Mouse (Mus musculus): Measurements from ENCODE around the gene Pcyt1a. TPM values are rescaled to one million over a fixed set of nuclear protein-coding genes. Genes with fewer than 3 reads are reported as not detected.

Pcyt1a gene
- total RNA-seq, 2 experiments from 2014 or later, result 44.1 to 44.6 TPM

DNA sequence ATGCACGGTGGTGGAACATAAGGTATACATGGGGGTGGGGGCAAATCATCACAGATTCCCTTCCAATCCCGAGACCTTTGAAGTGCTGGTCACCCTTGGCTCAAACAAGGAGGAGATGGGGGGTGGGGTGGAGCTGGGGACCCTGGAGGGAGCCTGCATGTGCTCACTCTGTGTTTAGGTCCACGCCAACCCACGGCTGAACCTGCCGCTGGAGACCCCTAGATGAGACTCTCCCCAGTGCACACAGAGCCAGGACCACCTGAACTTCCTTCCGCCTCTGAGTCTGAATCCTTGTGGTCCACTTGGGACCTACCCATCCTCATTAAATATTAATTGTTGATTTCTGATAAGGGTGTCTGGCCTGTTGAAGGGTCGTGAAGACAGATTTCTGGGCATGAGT, 76.1 kb downstream of the Pcyt1a start:
- intact Hi-C loops (cut with DNase I), result no loop called here
- DNase-seq (ENCODE audit: low spot score in 2 of 2), result no peak

DNA sequence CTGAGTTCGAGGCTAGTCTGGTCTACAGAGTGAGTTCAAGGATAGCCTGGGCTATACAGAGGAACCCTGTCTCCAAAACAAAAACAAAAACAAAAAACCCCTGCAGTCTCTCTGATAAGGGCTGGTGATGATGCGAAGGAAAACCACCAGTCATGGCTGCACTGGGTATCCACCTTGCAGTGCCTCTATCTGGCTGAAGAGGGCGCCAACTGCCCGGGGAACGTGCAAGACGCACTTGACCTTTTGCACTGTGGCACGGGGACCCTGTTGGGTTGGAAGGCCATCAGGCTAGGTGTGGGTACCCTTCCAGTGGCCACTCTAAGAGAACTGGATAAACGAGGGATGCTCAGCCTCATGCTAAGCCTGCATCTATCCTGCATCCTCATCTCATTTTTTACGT, 76.7 kb downstream of the Pcyt1a start:
- DNase-seq (ENCODE audit: low spot score in 2 of 2), result peak; percentile 44 to 50
- intact Hi-C loops (cut with DNase I), result no loop called here

- no peak for DNase-seq (ENCODE audit: low spot score in 2 of 2)
- intact Hi-C loops (cut with DNase I), result loop anchor here (2.0 kb wide), 1 partner anchor 181 kb away; no protein-coding TSS in a partner anchor
Observed at GRCm38 (mm10) chr16:32508035-32508434, 77.3 kb downstream of the Pcyt1a start.

DNA sequence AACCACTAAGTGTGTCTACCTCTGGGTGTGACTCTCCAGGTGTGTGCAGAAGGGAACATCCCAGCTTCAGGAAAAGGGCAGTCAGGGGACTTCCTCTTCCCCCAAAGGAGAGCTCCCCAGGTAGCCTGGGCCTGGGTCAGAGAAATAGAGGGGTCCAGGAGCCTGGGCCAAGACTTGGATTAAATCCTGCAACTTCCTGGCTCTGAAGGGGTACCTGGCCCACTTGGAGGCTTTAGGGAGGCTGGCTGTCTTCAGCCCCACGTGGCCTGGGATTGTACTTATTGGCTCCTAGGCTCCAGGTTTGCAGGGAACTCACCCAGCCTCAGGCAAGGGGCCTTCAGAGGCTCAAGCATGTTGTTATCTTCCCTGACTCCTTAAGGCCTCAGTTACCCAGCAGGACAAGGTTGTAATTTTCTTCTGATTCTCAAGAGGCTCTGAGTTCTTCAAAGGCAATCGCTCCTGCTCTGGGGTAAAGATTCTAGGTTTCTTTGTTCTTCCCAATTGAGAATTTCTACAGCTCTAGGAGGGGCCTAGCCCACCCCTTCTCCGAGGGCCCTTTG, 77.9 kb downstream of the Pcyt1a start:
- DNase-seq (ENCODE audit: low spot score in 2 of 2), result no peak
- intact Hi-C loops (cut with DNase I), result loop anchor here (2.0 kb wide), 1 partner anchor 180 kb away; no protein-coding TSS in a partner anchor

DNA sequence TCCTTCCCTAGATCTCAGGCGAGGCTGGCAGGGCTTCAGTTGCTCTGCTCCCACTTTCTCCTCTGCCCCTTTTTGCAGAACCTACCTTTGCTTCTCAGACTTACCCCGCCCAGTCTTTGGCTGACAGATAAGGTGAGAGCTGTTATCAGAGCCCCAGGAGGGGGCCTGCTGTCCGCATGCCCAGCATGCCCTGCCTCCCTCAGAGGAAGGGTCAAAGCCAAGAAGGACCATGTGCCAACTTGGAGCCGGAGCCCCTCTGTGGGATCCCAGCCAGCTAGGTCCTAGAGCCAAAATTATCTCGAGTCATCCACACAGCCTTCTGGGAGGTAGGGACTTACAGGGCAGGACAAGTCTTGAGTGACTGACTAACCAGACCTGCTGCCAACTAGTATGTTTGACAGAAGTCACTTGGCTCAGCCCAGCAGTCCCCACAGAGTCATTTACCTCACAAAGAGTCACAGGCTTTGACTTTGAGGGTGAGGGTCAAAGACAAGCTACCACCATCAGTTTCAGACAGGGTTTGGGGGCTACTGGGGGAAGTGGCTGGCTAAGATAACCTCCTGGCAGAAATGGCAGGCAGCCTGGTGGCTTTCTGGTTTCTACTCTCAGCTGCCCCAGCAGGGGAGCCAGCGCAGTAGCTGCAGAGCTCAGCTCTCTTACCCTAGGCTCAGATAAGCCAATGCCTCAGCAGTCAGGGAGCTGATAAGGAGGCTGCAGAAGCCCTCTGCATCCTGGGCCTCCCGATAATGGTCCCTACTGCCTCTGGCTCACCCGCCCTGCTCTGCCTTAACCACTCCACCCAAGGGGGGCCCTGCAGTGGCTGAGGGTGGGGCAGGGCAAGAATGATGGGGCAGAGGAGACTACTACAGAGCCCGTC, 78.6 kb downstream of the Pcyt1a start:
- no peak for DNase-seq (ENCODE audit: low spot score in 2 of 2)
- intact Hi-C loops (cut with DNase I), result loop anchor here (2.0 kb wide), 1 partner anchor 179 kb away; no protein-coding TSS in a partner anchor

- intact Hi-C loops (cut with DNase I), result no loop called here
- DNase-seq (ENCODE audit: low spot score in 2 of 2), result no peak
Observed at GRCm38 (mm10) chr16:32510399-32511337, 79.9 kb downstream of the Pcyt1a start.

- no peak for DNase-seq (ENCODE audit: low spot score in 2 of 2)
- intact Hi-C loops (cut with DNase I), result no loop called here
Observed at GRCm38 (mm10) chr16:32511338-32511734, 80.6 kb downstream of the Pcyt1a start.

- no peak for DNase-seq (ENCODE audit: low spot score in 2 of 2)
- intact Hi-C loops (cut with DNase I), result no loop called here
Observed at GRCm38 (mm10) chr16:32511827-32512490, 81.2 kb downstream of the Pcyt1a start.

DNA sequence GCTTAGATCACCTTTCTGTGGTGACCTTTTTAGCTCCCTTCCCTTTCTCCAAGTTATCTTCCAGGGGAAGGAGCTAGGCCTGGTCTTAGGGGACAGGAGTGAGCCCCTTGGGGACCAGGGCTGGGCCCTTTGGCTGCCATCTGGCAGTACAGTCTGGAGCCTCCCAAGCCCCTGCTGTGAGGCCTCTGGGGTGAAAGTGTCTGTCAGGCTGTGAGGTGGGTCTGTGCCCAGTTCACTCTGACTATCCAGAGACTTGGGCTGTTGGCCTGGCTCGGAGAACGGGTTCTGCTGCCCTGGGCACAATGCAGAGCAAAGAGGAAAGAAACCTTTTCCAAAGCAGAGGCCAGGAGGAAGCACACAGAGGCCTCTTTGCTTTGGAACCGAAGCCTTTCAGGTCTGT, 82.2 kb downstream of the Pcyt1a start:
- intact Hi-C loops (cut with DNase I), result no loop called here

GRCm38 (mm10) chr16:32513401-32513800, 82.7 kb downstream of the Pcyt1a start:
- no peak for DNase-seq (ENCODE audit: low spot score in 2 of 2)
- intact Hi-C loops (cut with DNase I), result no loop called here

More for the DNA sequence above, 82.2 kb downstream of the Pcyt1a start:
- DNase-seq (ENCODE audit: low spot score in 2 of 2), result no peak

DNA sequence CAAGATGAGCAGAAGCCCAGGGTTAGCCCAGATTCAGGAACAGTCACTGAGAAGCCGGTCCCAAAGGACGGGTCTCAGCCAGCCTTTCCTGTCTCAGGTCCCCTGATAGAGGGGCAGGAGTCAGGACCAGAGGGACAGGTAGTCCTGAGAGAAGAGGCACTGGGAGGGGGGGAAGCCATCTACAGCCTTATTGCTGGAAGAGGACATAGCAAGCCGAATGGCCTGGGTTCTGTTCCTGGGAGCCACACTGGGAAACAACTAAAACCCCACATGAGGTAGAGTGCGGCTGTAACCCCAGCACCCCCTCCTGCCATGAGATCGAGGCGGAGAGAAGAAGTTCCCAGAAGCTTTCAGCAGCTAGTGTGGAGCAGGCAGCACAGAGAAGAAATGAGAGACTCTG, 83.2 kb downstream of the Pcyt1a start:
- intact Hi-C loops (cut with DNase I), result no loop called here
- DNase-seq (ENCODE audit: low spot score in 2 of 2), result no peak

DNA sequence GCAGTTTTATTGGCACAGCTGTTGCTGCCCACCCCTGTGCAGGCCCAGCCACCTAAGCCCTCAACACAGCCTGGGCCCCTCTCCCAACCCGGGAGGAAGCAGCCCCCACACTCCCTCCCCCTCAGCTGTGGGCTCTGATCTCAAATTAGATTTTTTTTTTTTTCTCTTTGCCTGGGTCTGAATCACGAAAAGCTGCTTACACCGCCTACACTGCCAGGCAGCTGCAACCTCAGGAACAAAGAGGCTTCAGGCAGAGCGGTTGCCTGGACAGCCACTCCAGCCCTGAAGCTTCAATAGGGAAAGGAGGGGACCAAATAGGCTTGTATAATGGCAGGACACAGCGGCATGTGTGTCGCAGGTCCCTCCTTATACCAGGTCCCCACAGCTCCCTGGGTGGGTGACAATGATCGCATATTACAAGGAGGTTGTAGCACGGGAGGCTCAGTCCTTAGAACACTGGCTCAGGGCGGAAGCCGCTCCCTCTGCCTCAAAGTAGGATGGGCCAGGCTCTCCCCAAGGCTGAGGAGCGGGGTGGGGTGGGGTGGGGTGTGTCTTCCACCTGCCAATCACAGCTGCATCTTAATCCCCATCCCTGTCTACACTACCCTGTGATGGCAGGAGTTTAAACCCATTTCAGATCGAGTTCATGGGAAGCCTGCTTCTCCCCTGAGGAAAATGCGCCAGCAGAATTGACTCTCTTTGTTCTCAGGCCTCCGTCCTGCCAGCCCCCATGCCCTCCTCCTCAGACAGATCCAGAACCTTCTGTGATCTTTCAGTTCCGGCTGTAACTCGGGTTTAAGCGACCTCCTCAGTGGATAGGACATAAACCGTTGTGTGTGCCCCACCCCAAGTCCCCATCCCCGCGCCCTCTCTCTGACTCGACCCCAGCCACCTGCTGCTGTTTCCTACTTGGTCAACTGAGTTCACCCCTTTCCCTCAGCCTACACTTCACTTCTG, 85.6 kb downstream of the Pcyt1a start:
- peak; percentile 82 to 84 for DNase-seq (ENCODE audit: low spot score in 2 of 2)
- intact Hi-C loops (cut with DNase I), result loop anchor here (1.0 kb wide), 1 partner anchor 92 kb away; the partner anchor contains the start of gene Tfrc

DNA sequence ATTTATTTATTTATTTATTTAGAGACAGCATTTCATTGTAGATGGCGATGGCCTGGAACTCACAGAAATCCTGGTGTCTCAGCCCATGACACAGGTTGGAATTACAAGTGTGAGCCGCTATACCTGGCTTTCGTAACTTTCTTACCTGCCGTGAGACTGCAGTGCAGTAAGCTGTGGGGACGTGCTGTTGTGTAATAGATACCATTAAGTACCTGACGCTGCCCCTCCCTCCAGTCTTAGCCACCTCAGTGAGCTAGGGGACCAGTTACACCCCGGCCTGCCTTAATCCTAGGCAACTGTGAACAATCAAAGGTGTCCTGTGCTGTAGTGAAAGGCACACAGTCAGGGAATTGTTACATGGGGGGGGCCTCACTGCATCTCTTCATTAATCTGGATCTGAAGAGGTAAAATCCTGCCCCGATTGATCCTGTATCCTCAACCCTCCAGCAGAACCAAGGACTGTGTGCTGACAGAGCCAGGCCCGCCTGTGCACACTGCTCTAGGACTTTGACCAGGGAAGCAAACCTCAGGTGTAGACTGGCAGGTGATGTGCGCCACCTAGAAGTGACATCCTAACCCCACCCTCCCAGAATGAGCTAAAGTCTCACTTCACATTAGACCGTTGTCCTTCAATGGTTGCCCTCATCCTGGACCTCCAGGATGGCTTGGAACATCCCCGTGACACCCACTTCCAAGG, 87.2 kb downstream of the Pcyt1a start:
- no peak for DNase-seq (ENCODE audit: low spot score in 2 of 2)
- intact Hi-C loops (cut with DNase I), result no loop called here

DNA sequence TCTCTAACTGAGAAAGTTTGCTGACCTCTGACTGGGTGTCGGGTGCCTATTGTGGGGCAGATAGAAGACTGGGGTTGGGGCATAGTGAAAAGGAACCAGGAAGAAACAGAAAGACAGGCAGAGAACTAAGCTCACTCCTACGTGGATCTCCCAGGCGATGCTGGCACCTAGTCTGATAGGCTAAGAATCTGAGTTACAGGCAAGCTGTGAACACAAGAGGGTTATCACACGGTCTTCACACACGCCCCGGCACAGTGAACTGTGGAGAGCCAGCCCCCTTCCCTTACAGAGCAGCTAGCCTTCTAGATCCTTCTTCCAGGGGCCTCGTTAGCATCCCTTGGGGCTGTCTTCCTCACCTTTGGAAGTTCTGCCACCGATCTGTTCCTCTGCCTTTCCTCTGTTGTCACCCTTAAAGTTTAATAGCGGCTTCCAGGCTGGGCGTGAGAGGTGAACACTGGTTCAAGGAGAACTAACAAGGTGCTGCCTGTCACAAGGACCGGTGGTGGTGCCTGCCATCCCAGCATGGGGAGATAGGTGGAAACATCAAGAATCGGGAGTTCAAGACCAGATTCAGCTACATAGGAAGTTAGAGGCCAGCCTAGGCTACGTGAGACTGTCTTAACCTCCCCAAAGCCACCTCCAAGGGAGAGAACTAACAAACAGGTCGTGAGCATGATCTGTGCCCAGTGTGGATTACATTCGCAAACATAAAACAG, 89.1 kb downstream of the Pcyt1a start:
- DNase-seq (ENCODE audit: low spot score in 2 of 2), result no peak
- intact Hi-C loops (cut with DNase I), result no loop called here

DNA sequence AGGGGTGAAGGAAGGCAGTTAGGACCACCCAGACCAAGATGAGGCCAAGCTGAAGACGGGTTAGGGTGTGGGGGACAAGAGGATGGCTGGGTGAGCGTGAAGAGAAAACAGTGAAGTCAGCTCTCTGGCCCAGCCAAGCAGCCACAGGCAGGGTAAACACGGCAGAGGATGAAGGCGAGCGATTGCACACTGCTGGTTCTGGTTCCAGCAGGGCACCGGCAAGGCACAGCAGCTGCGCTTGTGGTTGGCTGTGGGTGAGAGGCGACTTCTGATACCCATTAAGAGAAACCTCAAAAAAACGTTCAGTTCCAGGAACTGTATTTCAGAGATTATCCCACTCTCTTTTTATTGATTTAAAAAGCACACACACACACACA, 89.6 kb downstream of the Pcyt1a start:
- DNase-seq (ENCODE audit: low spot score in 2 of 2), result no peak
- intact Hi-C loops (cut with DNase I), result no loop called here

DNA sequence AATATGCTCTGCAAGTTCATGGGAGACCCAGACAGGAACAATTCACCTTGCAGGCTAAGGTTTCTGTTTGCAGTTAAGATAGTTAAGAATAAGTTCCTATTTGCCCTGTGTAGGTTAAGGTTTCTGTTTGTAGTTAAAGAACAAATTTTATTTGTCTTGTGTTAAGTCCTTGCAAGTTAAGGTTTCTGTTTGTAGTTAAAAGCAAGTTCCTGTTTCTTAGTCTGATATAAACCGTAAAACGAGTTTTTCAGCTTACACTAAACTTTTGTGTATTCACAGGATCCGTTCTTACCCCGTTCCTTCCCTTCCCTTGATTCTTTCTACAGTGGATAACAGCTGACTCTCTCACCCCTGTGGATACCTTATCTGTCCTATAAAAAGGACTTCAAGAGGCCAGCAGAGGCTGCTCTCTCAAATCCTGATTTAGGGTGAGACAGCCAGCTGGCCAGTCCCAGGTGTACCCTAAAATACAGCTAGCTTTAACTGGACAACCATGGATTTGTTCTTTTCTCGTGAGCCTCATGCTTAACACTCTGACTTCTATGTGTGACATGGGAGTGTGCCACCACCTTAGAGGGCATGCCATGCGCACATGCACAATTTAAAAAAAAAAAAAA, 92.0 kb downstream of the Pcyt1a start:
- intact Hi-C loops (cut with DNase I), result no loop called here
- no peak for DNase-seq (ENCODE audit: low spot score in 2 of 2)

Measured in left cerebral cortex, postnatal 36 days (tissue).